Mouse (Mus musculus) embryonic stem cell, embryonic (primary cell): ENCODE measurements at regions not wholly inside any gene's neighbourhood (a gene's known extent, or its start where the extent isn't known, plus 50 kb on each side); places are given as distances from the start of the nearest gene placed in this dataset.

Experiments used
- CTCF ChIA-PET, 4 experiments: fragments of 300-600 bp in 2 of 4; fragments of 350-600 bp in 2 of 4; sonication (Branson Sonifier 250); formaldehyde crosslinking; loops; one replicate each; lab custom pipeline; 2022; ENCODE audit warnings: inconsistent platforms in 2 of 4; lab: Charles Lee
- POLR2A ChIA-PET, 4 experiments: fragments of 300-600 bp in 2 of 4; fragments of 350-600 bp in 2 of 4; sonication (Branson Sonifier 250); formaldehyde crosslinking; loops; one replicate each; lab custom pipeline; 2022; ENCODE audit warnings: antibody characterized with exemption in 4 of 4, inconsistent platforms in 1 of 4; lab: Charles Lee

GRCm38 (mm10) chr6:108910330-108910729 lies 81.9 kb downstream of the Edem1 start:
- CTCF ChIA-PET: no interaction called here

GRCm38 (mm10) chr6:108912539-108912938 lies 84.1 kb downstream of the Edem1 start:
- ChIA-PET CTCF (no interaction called here), POLR2A (interaction anchor here in 1 of 4 experiments (0.5 kb wide), 1 partner anchor 310 kb away, joined by 5 read pairs; no protein-coding TSS in a partner anchor)

More at GRCm38 (mm10) chr6:108910330-108910729, 81.9 kb downstream of the Edem1 start:
- POLR2A ChIA-PET: no interaction called here

- CTCF ChIA-PET: no interaction called here
- POLR2A ChIA-PET: no interaction called here
Measured at GRCm38 (mm10) chr6:108919372-108919913, 91.0 kb downstream of the Edem1 start.

- ChIA-PET POLR2A (no interaction called here), CTCF (no interaction called here)
Measured at GRCm38 (mm10) chr6:108921181-108921580, 92.7 kb downstream of the Edem1 start.

GRCm38 (mm10) chr6:108922564-108922963 lies 94.1 kb downstream of the Edem1 start:
- CTCF ChIA-PET: interaction anchor here in 1 of 4 experiments (0.7 kb wide), 1 partner anchor 39 kb away, joined by 6 read pairs; no protein-coding TSS in a partner anchor

GRCm38 (mm10) chr6:108928981-108929380 lies 100.5 kb downstream of the Edem1 start:
- POLR2A ChIA-PET: no interaction called here

More at GRCm38 (mm10) chr6:108922564-108922963, 94.1 kb downstream of the Edem1 start:
- POLR2A ChIA-PET: no interaction called here

GRCm38 (mm10) chr6:108938646-108939045 lies 110.2 kb downstream of the Edem1 start:
- CTCF ChIA-PET: interaction anchor here in 1 of 4 experiments (0.6 kb wide), 1 partner anchor 710 kb away, joined by 3 read pairs; no protein-coding TSS in a partner anchor

More at GRCm38 (mm10) chr6:108928981-108929380, 100.5 kb downstream of the Edem1 start:
- CTCF ChIA-PET: interaction anchor here in 1 of 4 experiments (0.6 kb wide), 1 partner anchor 1723 kb away, joined by 4 read pairs; no protein-coding TSS in a partner anchor

GRCm38 (mm10) chr6:108942288-108942687 lies 113.8 kb downstream of the Edem1 start:
- POLR2A ChIA-PET: no interaction called here
- CTCF ChIA-PET: no interaction called here

More at GRCm38 (mm10) chr6:108938646-108939045, 110.2 kb downstream of the Edem1 start:
- POLR2A ChIA-PET: no interaction called here

- POLR2A ChIA-PET: interaction anchor here in 1 of 4 experiments (0.6 to 0.7 kb wide), 2 partner anchors 249 to 273 kb away, joined by 3 to 4 read pairs; no protein-coding TSS in a partner anchor
- CTCF ChIA-PET: no interaction called here
Measured at GRCm38 (mm10) chr6:108952389-108952788, 123.9 kb downstream of the Edem1 start.

- CTCF ChIA-PET: no interaction called here
Measured at GRCm38 (mm10) chr6:108962810-108963209, 134.4 kb downstream of the Edem1 start.

GRCm38 (mm10) chr6:108963295-108963694 lies 134.9 kb downstream of the Edem1 start:
- ChIA-PET POLR2A (no interaction called here), CTCF (interaction anchor here in 2 of 4 experiments (0.5 to 1.4 kb wide), 3 partner anchors 9 to 435 kb away, joined by 3 to 4 read pairs (median 3); no protein-coding TSS in a partner anchor)

More at GRCm38 (mm10) chr6:108962810-108963209, 134.4 kb downstream of the Edem1 start:
- POLR2A ChIA-PET: no interaction called here

GRCm38 (mm10) chr6:108969477-108970176 lies 141.2 kb downstream of the Edem1 start:
- POLR2A ChIA-PET: no interaction called here
- CTCF ChIA-PET: interaction anchor here in 1 of 4 experiments (0.7 kb wide), 1 partner anchor 80 kb away, joined by 3 read pairs; no protein-coding TSS in a partner anchor

GRCm38 (mm10) chr6:108971415-108972089 lies 143.1 kb downstream of the Edem1 start:
- CTCF ChIA-PET: no interaction called here

GRCm38 (mm10) chr6:108973701-108974100 lies 145.3 kb downstream of the Edem1 start:
- CTCF ChIA-PET: no interaction called here
- POLR2A ChIA-PET: no interaction called here

More at GRCm38 (mm10) chr6:108971415-108972089, 143.1 kb downstream of the Edem1 start:
- POLR2A ChIA-PET: no interaction called here

- ChIA-PET POLR2A (no interaction called here), CTCF (no interaction called here)
Measured at GRCm38 (mm10) chr6:108989506-108989905, 161.1 kb downstream of the Edem1 start.

- CTCF ChIA-PET: no interaction called here
Measured at GRCm38 (mm10) chr6:108993743-108994142, 165.3 kb downstream of the Edem1 start.

GRCm38 (mm10) chr6:109004443-109004842 lies 176.0 kb downstream of the Edem1 start:
- POLR2A ChIA-PET: no interaction called here
- CTCF ChIA-PET: no interaction called here

More at GRCm38 (mm10) chr6:108993743-108994142, 165.3 kb downstream of the Edem1 start:
- POLR2A ChIA-PET: no interaction called here

- CTCF ChIA-PET: no interaction called here
- POLR2A ChIA-PET: no interaction called here
Measured at GRCm38 (mm10) chr6:109009364-109009763, 180.9 kb downstream of the Edem1 start.

GRCm38 (mm10) chr6:109009793-109010192 lies 181.4 kb downstream of the Edem1 start:
- POLR2A ChIA-PET: no interaction called here
- CTCF ChIA-PET: no interaction called here
